Mouse (Mus musculus) CH12.LX (cell line): Measurements from ENCODE around the gene Atp6v1fnb. TPM values are rescaled to one million over a fixed set of nuclear protein-coding genes. Genes with fewer than 3 reads are reported as not detected.

Source experiments
- DNase-seq: peaks from one replicate; pipeline ENCODE4 v3.0.0-alpha.2; 2013; ENCODE audit errors: extremely low read depth
- H3K27ac ChIP-seq: 2 replicates; pipeline ENCODE4 v1.5.1; 2012; ENCODE audit warnings: low read depth, mild to moderate bottlenecking, control low read depth, moderate library complexity; ENCODE audit not compliant: insufficient read depth
- H3K27me3 ChIP-seq: replicated peaks from 2 replicates; pipeline ENCODE3; 2012; ENCODE audit warnings: inconsistent platforms
- H3K36me3 ChIP-seq, 2 experiments: replicated peaks in 1 of 2; 2 replicates each; pipeline versions ENCODE3 to v1.6.1; 2012; ENCODE audit warnings: inconsistent platforms in 1 of 2, low read length in 1 of 2, mild to moderate bottlenecking in 1 of 2, mixed read lengths in 1 of 2, moderate library complexity in 1 of 2; ENCODE audit not compliant: control insufficient read depth in 1 of 2, insufficient read depth in 1 of 2
- H3K4me1 ChIP-seq, 2 experiments: 2 replicates each; pipeline ENCODE4 v1.6.1; 2012; ENCODE audit warnings: inconsistent platforms in 1 of 2, moderate library complexity in 1 of 2; ENCODE audit not compliant: insufficient read depth in 2 of 2, control insufficient read depth in 1 of 2
- H3K4me2 ChIP-seq: 2 replicates; pipeline ENCODE4 v1.6.1; 2012; ENCODE audit warnings: low read depth, mild to moderate bottlenecking, control low read depth; ENCODE audit not compliant: poor library complexity, insufficient read depth, severe bottlenecking
- H3K4me3 ChIP-seq, 3 experiments: fragments of 150-350 bp in 1 of 3; sonication (generic) in 1 of 3; replicated peaks in 1 of 3; 2 replicates each; pipeline versions ENCODE3 to v1.5.1; 2011 to 2012; ENCODE audit warnings: low read depth in 2 of 3, low read length in 2 of 3, mild to moderate bottlenecking in 2 of 3, moderate library complexity in 2 of 3, control low read depth in 1 of 3, improper control_type of control experiment in 1 of 3, inconsistent platforms in 1 of 3, mixed read lengths in 1 of 3; ENCODE audit not compliant: poor library complexity in 1 of 3
- H3K79me2 ChIP-seq: replicated peaks from 2 replicates; pipeline ENCODE4 v1.6.1; 2012; ENCODE audit warnings: mild to moderate bottlenecking, moderate library complexity; ENCODE audit not compliant: control insufficient read depth, poor library complexity, insufficient read depth, severe bottlenecking; ENCODE audit errors: extremely low read depth
- H3K9ac ChIP-seq: 2 replicates; pipeline ENCODE4 v1.6.1; 2012; ENCODE audit warnings: low read depth, mild to moderate bottlenecking, control low read depth, moderate library complexity; ENCODE audit not compliant: insufficient read depth
- H3K9me3 ChIP-seq: replicated peaks from 2 replicates; pipeline ENCODE3; 2012; ENCODE audit warnings: low read length, inconsistent platforms, mixed read lengths
- CHD1 ChIP-seq: IDR thresholded peaks from 2 replicates; pipeline ENCODE4 v1.6.1; 2012; ENCODE audit warnings: low read depth, low read length, improper control_type of control experiment, inconsistent platforms
- CTCF ChIP-seq, 2 experiments: IDR thresholded peaks in 1 of 2; conservative IDR thresholded peaks in 1 of 2; 2 replicates each; pipeline ENCODE4 v1.5.1; 2011 to 2012; ENCODE audit warnings: low read depth in 2 of 2, low read length in 2 of 2, improper control_type of control experiment in 1 of 2, inconsistent platforms in 1 of 2, mild to moderate bottlenecking in 1 of 2, moderate library complexity in 1 of 2
- GABPA ChIP-seq: IDR thresholded peaks from 2 replicates; pipeline ENCODE4 v1.6.1; 2012; ENCODE audit warnings: low read depth, low read length, improper control_type of control experiment, inconsistent platforms; ENCODE audit not compliant: insufficient replicate concordance
- HCFC1 ChIP-seq: IDR thresholded peaks from 2 replicates; pipeline ENCODE4 v1.6.1; 2012; ENCODE audit warnings: low read depth, mild to moderate bottlenecking, inconsistent platforms, low read length, improper control_type of control experiment
- KAT2A ChIP-seq: IDR thresholded peaks from 2 replicates; pipeline ENCODE4 v1.6.1; 2012; ENCODE audit warnings: low read length, improper control_type of control experiment, inconsistent platforms; ENCODE audit not compliant: insufficient replicate concordance
- MAX ChIP-seq: IDR thresholded peaks from 2 replicates; pipeline ENCODE4 v1.6.1; 2011; ENCODE audit warnings: low read length, improper control_type of control experiment
- MAZ ChIP-seq: IDR thresholded peaks from 2 replicates; pipeline ENCODE4 v1.6.1; 2012; ENCODE audit warnings: low read depth, mild to moderate bottlenecking, inconsistent platforms, low read length, improper control_type of control experiment, moderate library complexity
- MXI1 ChIP-seq: IDR thresholded peaks from 2 replicates; pipeline ENCODE4 v1.6.1; 2011; ENCODE audit warnings: mild to moderate bottlenecking, low read depth, low read length, improper control_type of control experiment
- MYC ChIP-seq: IDR thresholded peaks from 2 replicates; pipeline ENCODE4 v1.6.1; 2011; ENCODE audit warnings: low read depth, mild to moderate bottlenecking, improper control_type of control experiment, low read length
- NELFE ChIP-seq: IDR thresholded peaks from 2 replicates; pipeline ENCODE4 v1.6.1; 2011; ENCODE audit warnings: low read depth, low read length, improper control_type of control experiment
- POLR2A ChIP-seq: IDR thresholded peaks from 2 replicates; pipeline ENCODE4 v1.6.1; 2011; ENCODE audit warnings: low read depth, mild to moderate bottlenecking, improper control_type of control experiment, low read length
- RAD21 ChIP-seq: IDR thresholded peaks from 2 replicates; pipeline ENCODE4 v1.6.1; 2011; ENCODE audit warnings: low read depth, mild to moderate bottlenecking, low read length, improper control_type of control experiment, moderate library complexity
- SIN3A ChIP-seq: IDR thresholded peaks from 2 replicates; pipeline ENCODE4 v1.6.1; 2012; ENCODE audit warnings: low read length, improper control_type of control experiment, inconsistent platforms
- SMC3 ChIP-seq: IDR thresholded peaks from 2 replicates; pipeline ENCODE4 v1.6.1; 2011; ENCODE audit warnings: low read depth, low read length, improper control_type of control experiment
- UBTF ChIP-seq: IDR thresholded peaks from 2 replicates; pipeline ENCODE4 v1.6.1; 2012; ENCODE audit warnings: low read depth, mild to moderate bottlenecking, inconsistent platforms, low read length, improper control_type of control experiment, moderate library complexity
- USF2 ChIP-seq: conservative IDR thresholded peaks from 2 replicates; pipeline ENCODE4 v1.6.1; 2011; ENCODE audit warnings: low read depth, low read length, improper control_type of control experiment
- ZNF384 ChIP-seq: IDR thresholded peaks from 2 replicates; pipeline ENCODE4 v1.6.1; 2012; ENCODE audit warnings: low read depth, low read length, improper control_type of control experiment, inconsistent platforms
- dilution Hi-C: fragments of 300-500 bp; cut with MboI; formaldehyde crosslinking; loops from 2 replicates; pipeline ENCODE4 v1.14.3; 2020; ENCODE audit warnings: low sequenced_read_pairs; ENCODE audit not compliant: extremely low pct_unique_long_range_greater_than_20kb, extremely low pct_ligation_motif_present
- in situ Hi-C: fragments of 300-500 bp; cut with MboI; formaldehyde crosslinking; loops from 3 replicates; pipeline ENCODE4 v1.14.3; 2019; ENCODE audit warnings: low sequenced_read_pairs, low pct_ligation_motif_present, low pct_unique_long_range_greater_than_20kb, mixed read lengths
- polyA plus RNA-seq: library from polyadenylated mRNA; unstranded; fragments of >175 nt; gene quantifications from 2 replicates; pipeline ENCODE4 v1.2.1, GENCODE M21; 2012; ENCODE audit warnings: low read depth; ENCODE audit not compliant: insufficient read length
- total RNA-seq, 2 experiments: library from RNA; depleted of rRNA; stranded (reverse); fragments of 300-350 nt in 1 of 2; fragments of >200 nt in 1 of 2; gene quantifications; 2 replicates each; pipeline ENCODE4 v1.2.3; 2012 to 2014

Gene Atp6v1fnb
- total and polyA plus RNA-seq, 3 experiments, result not detected

GRCm38 (mm10) chr6:29444773-29445172, 26.5 kb upstream of the Atp6v1fnb start:
- dilution Hi-C loops, result no loop called here
- Histone ChIP-seq H3K36me3 (peaks cover 9 to 17% of the 10 kb centered on the region in 2 experiments), H3K27me3 (peaks cover 2% of the 10 kb centered on the region)

DNA sequence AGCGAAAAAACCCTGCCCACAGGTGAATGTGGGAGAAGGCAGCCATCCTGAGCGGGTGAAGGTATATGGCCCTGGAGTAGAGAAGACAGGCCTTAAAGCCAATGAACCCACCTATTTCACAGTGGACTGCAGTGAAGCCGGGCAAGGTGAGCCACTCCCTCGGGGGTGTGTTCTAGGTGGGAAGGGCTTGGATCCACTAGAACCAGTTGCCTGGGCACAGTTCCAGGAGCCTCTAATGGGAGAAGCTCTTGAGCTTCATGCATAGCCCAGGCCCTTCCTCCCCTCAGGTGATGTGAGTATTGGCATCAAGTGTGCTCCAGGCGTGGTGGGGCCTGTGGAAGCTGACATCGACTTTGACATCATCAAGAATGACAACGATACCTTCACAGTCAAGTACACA, 25.9 kb upstream of the Atp6v1fnb start:
- peaks cover 9 to 17% of the 10 kb centered on the region in 2 experiments for H3K36me3 ChIP-seq
- H3K4me1 ChIP-seq, result peaks cover 7 to 9% of the 10 kb centered on the region in 2 experiments
- in situ Hi-C loops, result loop anchor here (5.0 kb wide), 1 partner anchor 38 kb away; no protein-coding TSS in a partner anchor
- no peaks in the 10 kb centered on the region for H3K9me3 ChIP-seq
- TF ChIP-seq MYC (no peak), RAD21 (no peak), MXI1 (no peak), USF2 (no peak), GABPA (no peak), NELFE (no peak), UBTF (no peak), MAZ (no peak), KAT2A (no peak), ZNF384 (no peak)
- TF ChIP-seq, all 38 proteins: peak for 0
- dilution Hi-C loops, result no loop called here
- no peak for DNase-seq
- no peaks in the 10 kb centered on the region for H3K79me2 ChIP-seq
- no peak overlapping the region for H3K9ac ChIP-seq
- no peak overlapping the region for H3K4me2 ChIP-seq
- no peak overlapping the region for H3K27ac ChIP-seq
- H3K27me3 ChIP-seq, result no peaks in the 10 kb centered on the region
- no peak overlapping the region for H3K4me3 ChIP-seq

More at GRCm38 (mm10) chr6:29444773-29445172, 26.5 kb upstream of the Atp6v1fnb start:
- Histone ChIP-seq H3K4me3 (no peak overlapping the region), H3K9me3 (no peaks in the 10 kb centered on the region), H3K9ac (no peak overlapping the region), H3K79me2 (no peaks in the 10 kb centered on the region), H3K4me1 (peaks cover 4 to 7% of the 10 kb centered on the region in 2 experiments; a peak in 3 of 4 replicates), H3K4me2 (no peak overlapping the region), H3K27ac (no peak overlapping the region)
- no peak for TF ChIP-seq UBTF
- peak; percentile 53 for TF ChIP-seq RAD21
- TF ChIP-seq POLR2A, result no peak
- TF ChIP-seq SMC3, result peak; percentile 82
- no peak for TF ChIP-seq HCFC1
- no peak for TF ChIP-seq MAX
- no peak for TF ChIP-seq CHD1
- peak; percentile 71 to 78 for TF ChIP-seq CTCF (conservative IDR thresholded peaks at IDR 0.05 in 1 of 2, IDR thresholded peaks at IDR 0.05 in 1 of 2; ENCODE audit: low read depth in 2 of 2, low read length in 2 of 2)
- no peak for TF ChIP-seq SIN3A
- in situ Hi-C loops, result loop anchor here (5.0 kb wide), 1 partner anchor 37 kb away; no protein-coding TSS in a partner anchor
- no peak for DNase-seq
